Mouse (Mus musculus): ENCODE data around the gene Atf3. TPM values are rescaled to one million over a fixed set of nuclear protein-coding genes. Genes with fewer than 3 reads are reported as not detected.
A peak's percentile ranks its signal among the peaks of the same experiment; 100 is the strongest.

Gene Atf3
- total and polyA plus RNA-seq, 2 experiments from 2014 or later: 0.62 to 1.4 TPM

- Histone ChIP-seq H3K9me3 (ENCODE audit: low read length) (no peaks in the 10 kb centered on the region), H3K27ac (ENCODE audit: low read depth, low read length) (no peak overlapping the region), H3K27me3 (ENCODE audit: insufficient read depth, low read length) (peaks cover 10% of the 10 kb centered on the region), H3K4me1 (ENCODE audit: insufficient read depth) (no peaks in the 10 kb centered on the region), H3K9ac (no peak overlapping the region), H3K4me3 (ENCODE audit: low read depth, low read length) (no peak overlapping the region), H3K36me3 (ENCODE audit: insufficient read depth) (no peaks in the 10 kb centered on the region), H3K4me2 (ENCODE audit: low read depth) (no peak overlapping the region)
- ATAC-seq (no peak), DNase-seq (no peak)
- WGBS: 88% methylated on average over 6 of the region's 6 CpGs
- no peak for TF ChIP-seq CTCF (IDR thresholded peaks at IDR 0.05; ENCODE audit: low read depth)
Observed at GRCm38 (mm10) chr1:191192751-191193150, 25.1 kb downstream of the Atf3 start.

GRCm38 (mm10) chr1:191192213-191192612 lies 25.6 kb downstream of the Atf3 start:
- no peaks in the 10 kb centered on the region for H3K4me1 ChIP-seq (ENCODE audit: insufficient read depth)
- H3K27ac ChIP-seq (ENCODE audit: low read depth, low read length): no peak overlapping the region
- no peak for TF ChIP-seq CTCF (IDR thresholded peaks at IDR 0.05; ENCODE audit: low read depth)
- no peaks in the 10 kb centered on the region for H3K9me3 ChIP-seq (ENCODE audit: low read length)
- no peak overlapping the region for H3K4me3 ChIP-seq (ENCODE audit: low read depth, low read length)
- H3K9ac ChIP-seq: no peak overlapping the region
- no peak for ATAC-seq
- H3K36me3 ChIP-seq (ENCODE audit: insufficient read depth): no peaks in the 10 kb centered on the region
- H3K4me2 ChIP-seq (ENCODE audit: low read depth): no peak overlapping the region
- H3K27me3 ChIP-seq (ENCODE audit: insufficient read depth, low read length): peaks cover 13% of the 10 kb centered on the region
- no peak for DNase-seq
- 64% methylated on average over 6 of the region's 6 CpGs for WGBS

GRCm38 (mm10) chr1:191189671-191190372 lies 28.0 kb downstream of the Atf3 start:
- H3K36me3 ChIP-seq (ENCODE audit: insufficient read depth): no peaks in the 10 kb centered on the region
- no peak for TF ChIP-seq CTCF (IDR thresholded peaks at IDR 0.05; ENCODE audit: low read depth)
- H3K4me2 ChIP-seq (ENCODE audit: low read depth): no peak overlapping the region
- no peak for DNase-seq
- H3K4me1 ChIP-seq (ENCODE audit: insufficient read depth): peaks cover 8% of the 10 kb centered on the region; the same call in 1 of the 2 replicates
- H3K9me3 ChIP-seq (ENCODE audit: low read length): no peaks in the 10 kb centered on the region
- no peak for ATAC-seq
- WGBS: 45% methylated on average over 6 of the region's 6 CpGs
- H3K27me3 ChIP-seq (ENCODE audit: insufficient read depth, low read length): peaks cover 34% of the 10 kb centered on the region
- no peak overlapping the region for H3K9ac ChIP-seq
- no peak overlapping the region for H3K4me3 ChIP-seq (ENCODE audit: low read depth, low read length)
- H3K27ac ChIP-seq (ENCODE audit: low read depth, low read length): no peak overlapping the region

- peaks cover 20% of the 10 kb centered on the region for H3K4me1 ChIP-seq (ENCODE audit: insufficient read depth)
- no peak for TF ChIP-seq CTCF (IDR thresholded peaks at IDR 0.05; ENCODE audit: low read depth)
- H3K4me2 ChIP-seq (ENCODE audit: low read depth): no peak overlapping the region
- H3K27ac ChIP-seq (ENCODE audit: low read depth, low read length): no peak overlapping the region
- ATAC-seq: no peak
- peaks cover 67% of the 10 kb centered on the region for H3K27me3 ChIP-seq (ENCODE audit: insufficient read depth, low read length)
- H3K9me3 ChIP-seq (ENCODE audit: low read length): no peaks in the 10 kb centered on the region
- no peak for DNase-seq
- no peak overlapping the region for H3K4me3 ChIP-seq (ENCODE audit: low read depth, low read length)
- H3K36me3 ChIP-seq (ENCODE audit: insufficient read depth): no peaks in the 10 kb centered on the region
- no peak overlapping the region for H3K9ac ChIP-seq
- 5% methylated on average over 7 of the region's 7 CpGs for WGBS
Observed at GRCm38 (mm10) chr1:191186386-191186770, 31.5 kb downstream of the Atf3 start.

- no peak for ATAC-seq
- Histone ChIP-seq H3K4me3 (ENCODE audit: low read depth, low read length) (peak overlapping the region; percentile 8; the same call in 1 of the 2 replicates), H3K4me2 (ENCODE audit: low read depth) (peak overlapping the region; percentile 96), H3K27ac (ENCODE audit: low read depth, low read length) (no peak overlapping the region), H3K9me3 (ENCODE audit: low read length) (no peaks in the 10 kb centered on the region), H3K27me3 (ENCODE audit: insufficient read depth, low read length) (peaks cover 72% of the 10 kb centered on the region), H3K4me1 (ENCODE audit: insufficient read depth) (peaks cover 20% of the 10 kb centered on the region), H3K36me3 (ENCODE audit: insufficient read depth) (no peaks in the 10 kb centered on the region), H3K9ac (no peak overlapping the region)
- peak; percentile 13 for DNase-seq
- TF ChIP-seq CTCF (IDR thresholded peaks at IDR 0.05; ENCODE audit: low read depth): no peak
- WGBS: under 1% methylated on average over 16 of the region's 16 CpGs
Observed at GRCm38 (mm10) chr1:191185761-191186385, 32.0 kb downstream of the Atf3 start.

- H3K4me3 ChIP-seq (ENCODE audit: low read depth, low read length): peak overlapping the region; percentile 49
- H3K4me2 ChIP-seq (ENCODE audit: low read depth): peak overlapping the region; percentile 96
- ATAC-seq: no peak
- H3K27ac ChIP-seq (ENCODE audit: low read depth, low read length): no peak overlapping the region
- peaks cover 81% of the 10 kb centered on the region for H3K27me3 ChIP-seq (ENCODE audit: insufficient read depth, low read length)
- H3K4me1 ChIP-seq (ENCODE audit: insufficient read depth): peaks cover 20% of the 10 kb centered on the region
- whole genome bisulfite sequencing: 1% methylated on average over 22 of the region's 22 CpGs
- no peaks in the 10 kb centered on the region for H3K9me3 ChIP-seq (ENCODE audit: low read length)
- no peak for TF ChIP-seq CTCF (IDR thresholded peaks at IDR 0.05; ENCODE audit: low read depth)
- no peak overlapping the region for H3K9ac ChIP-seq
- DNase-seq: peak; percentile 23
- H3K36me3 ChIP-seq (ENCODE audit: insufficient read depth): no peaks in the 10 kb centered on the region
Observed at GRCm38 (mm10) chr1:191184841-191185251, 33.0 kb downstream of the Atf3 start.
